Mouse (Mus musculus): Measurements from ENCODE around the gene Pcolce2. TPM values are rescaled to one million over a fixed set of nuclear protein-coding genes. Genes with fewer than 3 reads are reported as not detected.

Pcolce2 gene
- total RNA-seq, 2 experiments from 2014 or later: 8.2 to 13.7 TPM

DNA sequence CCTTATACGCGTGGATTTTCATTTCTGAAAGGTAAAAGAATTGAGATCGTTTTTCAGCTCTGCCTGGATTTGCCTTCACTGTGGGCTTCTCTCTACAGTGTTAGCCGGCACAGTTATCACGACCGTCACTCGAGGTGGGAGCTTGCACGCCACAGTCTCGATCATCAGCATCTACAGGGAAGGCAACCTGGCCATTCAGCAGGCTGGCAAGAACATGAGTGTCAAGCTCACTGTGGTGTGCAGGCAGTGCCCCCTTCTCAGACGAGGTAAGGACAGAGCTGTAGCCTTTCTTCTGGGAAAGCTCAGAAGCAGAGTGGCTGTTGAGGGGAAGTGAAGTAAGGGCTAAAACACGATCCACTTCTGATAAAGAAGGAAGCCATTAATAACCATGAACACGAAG is 57.1 kb downstream of the Pcolce2 start:
- TF ChIP-seq CTCF (IDR thresholded peaks at IDR 0.05): no peak
- H3K4me3 ChIP-seq: peak overlapping the region; percentile 66
- intact Hi-C loops (cut with DNase I): no loop called here
- no peak overlapping the region for H3K27ac ChIP-seq
- DNase-seq: no peak

DNA sequence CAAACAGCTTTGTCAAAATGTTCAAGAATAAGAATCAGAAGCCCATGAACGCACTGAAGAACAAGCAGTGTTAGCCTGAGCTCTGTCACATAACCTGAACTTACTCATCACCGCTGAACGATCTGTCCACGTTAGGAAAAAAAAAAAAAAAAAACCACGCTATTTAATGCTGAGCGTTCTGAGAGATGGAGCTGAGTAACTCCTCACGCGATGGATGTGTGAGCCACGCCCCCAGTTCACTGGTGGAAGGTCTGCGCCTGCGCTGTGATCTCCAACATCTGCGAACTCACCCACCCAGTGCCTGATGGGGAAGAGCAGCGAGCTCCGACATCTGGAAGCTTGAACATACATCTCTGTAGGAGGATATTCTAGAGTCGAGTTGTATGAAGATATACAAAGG is 57.6 kb downstream of the Pcolce2 start:
- H3K4me3 ChIP-seq: no peak overlapping the region
- no peak for TF ChIP-seq CTCF (IDR thresholded peaks at IDR 0.05)
- intact Hi-C loops (cut with DNase I): loop anchor here (5.0 kb wide), 1 partner anchor 88 kb away; no protein-coding TSS in a partner anchor
- no peak overlapping the region for H3K27ac ChIP-seq
- no peak for DNase-seq

DNA sequence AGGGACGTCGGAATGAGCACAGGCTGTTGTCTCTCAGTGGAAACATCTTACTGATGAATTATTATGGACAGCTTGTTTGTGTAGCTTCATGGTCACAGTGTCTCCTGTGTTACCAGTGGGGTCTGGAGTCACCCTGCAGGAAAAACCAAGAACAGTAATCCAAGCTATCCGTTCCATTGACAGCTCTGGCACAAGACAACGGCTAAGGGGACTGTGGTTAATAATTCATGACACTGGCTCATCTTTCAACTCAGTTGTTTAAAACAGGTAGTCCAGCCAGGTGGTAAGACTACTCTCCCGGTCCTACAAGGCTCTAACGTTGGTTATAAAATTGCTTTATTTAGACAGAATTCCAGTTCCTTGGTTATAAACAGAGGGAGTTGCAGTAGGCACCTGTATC is 59.2 kb downstream of the Pcolce2 start:
- intact Hi-C loops (cut with DNase I): loop anchor here (2.0 to 5.0 kb wide), 2 partner anchors 89 to 156 kb away; no protein-coding TSS in a partner anchor
- H3K4me3 ChIP-seq: no peak overlapping the region
- H3K27ac ChIP-seq: no peak overlapping the region
- no peak for TF ChIP-seq CTCF (IDR thresholded peaks at IDR 0.05)
- no peak for DNase-seq

DNA sequence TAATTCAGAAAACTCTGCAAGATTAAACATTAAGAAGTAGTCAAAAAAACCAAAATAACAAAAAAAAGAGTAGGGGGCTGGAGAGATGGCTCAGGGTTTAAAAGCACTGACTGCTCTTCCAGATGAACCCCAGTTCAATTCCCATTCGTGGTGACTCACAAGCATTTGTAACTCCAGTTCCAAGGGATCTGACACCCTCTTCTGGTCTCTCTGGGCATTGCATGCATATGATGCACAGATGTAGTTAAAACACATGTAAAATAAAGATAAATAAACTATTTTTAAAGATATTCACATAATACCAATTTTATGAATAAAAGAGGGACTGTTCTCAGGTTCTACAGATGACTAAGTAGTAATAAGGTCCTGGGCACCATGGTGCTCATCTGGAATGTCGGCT is 60.4 kb downstream of the Pcolce2 start:
- peak; percentile 28 for DNase-seq
- peak; percentile 73 for TF ChIP-seq CTCF (IDR thresholded peaks at IDR 0.05)
- H3K4me3 ChIP-seq: no peak overlapping the region
- intact Hi-C loops (cut with DNase I): loop anchor here (2.0 to 5.0 kb wide), 2 partner anchors 91 to 157 kb away; no protein-coding TSS in a partner anchor
- H3K27ac ChIP-seq: no peak overlapping the region

DNA sequence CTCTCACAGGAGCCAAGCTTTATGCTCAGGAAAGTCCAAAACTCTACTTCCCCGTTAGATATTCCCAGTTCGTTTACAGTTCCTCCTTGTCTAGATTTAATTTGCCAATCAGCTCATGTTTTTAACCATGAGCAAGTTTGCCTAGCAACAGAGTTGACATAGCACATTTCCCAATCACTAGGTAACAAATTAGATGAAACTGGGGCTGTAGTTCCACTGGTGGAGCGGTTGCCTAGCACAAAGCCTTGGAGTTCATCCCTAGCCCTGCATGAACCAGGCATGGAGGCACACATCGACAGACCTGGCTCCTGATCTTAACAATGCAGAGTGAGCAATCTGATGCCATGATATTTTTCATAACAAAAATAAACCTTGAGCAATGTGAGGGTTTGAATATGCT is 61.9 kb downstream of the Pcolce2 start:
- DNase-seq: no peak
- Histone ChIP-seq H3K4me3 (no peak overlapping the region), H3K27ac (no peak overlapping the region)
- no peak for TF ChIP-seq CTCF (IDR thresholded peaks at IDR 0.05)
- intact Hi-C loops (cut with DNase I): loop anchor here (5.0 kb wide), 1 partner anchor 92 kb away; no protein-coding TSS in a partner anchor

DNA sequence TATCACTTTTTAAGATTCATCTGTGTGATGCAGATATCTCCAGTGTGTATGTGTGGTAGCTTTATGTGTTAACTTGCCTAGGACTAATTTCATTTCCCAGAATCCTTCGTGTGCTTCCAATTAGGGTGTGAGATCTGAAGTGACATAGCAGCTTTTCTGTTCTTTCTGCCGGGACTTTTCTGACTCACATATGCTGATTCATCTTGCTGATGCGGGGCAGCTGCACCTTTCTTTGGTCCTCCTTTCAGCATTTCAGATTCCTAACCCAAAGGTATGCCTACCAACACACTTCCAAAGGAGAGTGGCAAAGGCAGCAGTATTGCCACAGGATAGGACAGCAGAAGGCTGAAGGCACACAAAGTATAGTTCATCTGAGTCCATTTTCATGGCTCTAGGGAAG is 66.7 kb downstream of the Pcolce2 start:
- intact Hi-C loops (cut with DNase I): no loop called here
- no peak for DNase-seq
- TF ChIP-seq CTCF (IDR thresholded peaks at IDR 0.05): no peak
- Histone ChIP-seq H3K27ac (no peak overlapping the region), H3K4me3 (no peak overlapping the region)

DNA sequence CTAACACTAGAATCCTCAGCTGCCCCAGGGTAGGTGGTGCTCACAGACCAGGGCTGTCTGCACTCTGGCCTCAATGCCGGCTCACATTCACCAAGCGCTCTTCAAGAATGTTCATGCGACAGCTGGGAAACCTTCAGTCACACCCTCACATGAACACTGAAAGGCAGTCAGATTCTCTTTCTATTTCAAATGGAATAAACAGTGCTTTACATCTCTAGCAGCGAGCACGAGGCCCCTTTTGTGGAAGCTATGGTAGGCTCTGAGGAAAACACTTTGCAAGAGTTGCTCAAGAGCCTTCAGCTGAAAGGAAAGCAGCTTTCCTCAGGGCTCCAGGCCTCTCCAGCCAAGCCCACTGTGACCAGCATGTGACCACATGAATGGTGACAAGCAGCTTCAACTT is 68.0 kb downstream of the Pcolce2 start:
- intact Hi-C loops (cut with DNase I): no loop called here
- no peak overlapping the region for H3K27ac ChIP-seq
- no peak for TF ChIP-seq CTCF (IDR thresholded peaks at IDR 0.05)

DNA sequence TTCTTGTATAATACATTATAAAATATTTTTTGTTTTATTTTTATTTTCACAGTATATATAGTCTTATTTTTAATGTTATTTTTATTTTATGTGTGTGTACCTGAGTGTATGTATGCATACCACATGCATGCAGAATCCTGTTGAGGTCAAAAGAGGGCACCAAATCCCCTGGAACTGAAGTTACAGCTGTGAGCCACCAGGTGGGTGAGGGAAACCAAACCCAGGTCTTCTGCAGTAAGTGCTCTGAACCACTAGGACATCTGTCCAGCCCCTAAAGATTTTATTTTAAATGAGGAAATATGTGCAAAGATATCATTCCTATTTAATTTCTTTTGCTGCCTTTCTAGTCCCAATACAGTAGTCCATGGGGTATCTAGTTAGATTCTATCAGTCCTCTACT is 71.5 kb downstream of the Pcolce2 start:
- H3K4me3 ChIP-seq: no peak overlapping the region
- intact Hi-C loops (cut with DNase I): no loop called here
- H3K27ac ChIP-seq: no peak overlapping the region
- TF ChIP-seq CTCF (IDR thresholded peaks at IDR 0.05): no peak; the same call in 1 of the 2 replicates
- no peak for DNase-seq

More for the DNA sequence above, 68.0 kb downstream of the Pcolce2 start:
- H3K4me3 ChIP-seq: no peak overlapping the region
- no peak for DNase-seq

DNA sequence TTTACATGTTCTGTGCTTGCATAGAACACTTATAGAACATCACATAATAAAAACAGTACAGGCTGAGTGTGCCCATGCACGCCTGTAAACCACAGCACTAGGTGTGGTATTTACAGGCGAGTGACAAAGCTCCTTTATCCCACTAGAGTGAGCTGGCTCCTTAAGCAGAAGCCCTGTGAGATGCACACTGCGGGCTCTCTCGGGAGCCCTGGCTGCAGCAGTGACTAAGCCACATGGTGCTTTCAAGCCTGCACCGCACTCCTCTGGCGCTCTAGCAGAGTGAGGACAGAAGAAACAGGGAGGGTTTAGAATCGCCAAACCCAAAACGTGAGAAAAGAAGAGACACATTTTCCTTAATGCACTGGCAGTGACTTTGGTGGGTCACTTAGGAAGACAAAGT is 75.2 kb downstream of the Pcolce2 start:
- no peak for TF ChIP-seq CTCF (IDR thresholded peaks at IDR 0.05)
- DNase-seq: no peak
- no peak overlapping the region for H3K27ac ChIP-seq
- no peak overlapping the region for H3K4me3 ChIP-seq
- intact Hi-C loops (cut with DNase I): no loop called here

DNA sequence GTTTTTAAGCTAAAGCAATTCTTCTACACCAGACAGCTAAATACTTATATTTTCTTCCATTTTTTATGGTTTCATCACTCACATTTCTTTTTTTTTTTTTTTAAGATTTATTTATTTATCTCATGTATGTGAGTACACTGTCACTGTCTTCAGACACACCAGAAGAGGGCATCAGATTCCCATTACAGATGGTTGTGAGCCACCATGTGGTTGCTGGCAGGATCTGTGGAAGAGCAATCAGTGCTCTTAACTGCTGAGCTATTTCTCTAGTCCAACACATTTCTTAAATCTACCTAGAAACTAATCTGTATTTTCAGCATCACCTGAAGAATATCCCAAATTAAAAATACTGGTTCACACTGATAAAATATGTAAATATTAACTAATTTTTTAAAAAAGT is 98.8 kb downstream of the Pcolce2 start:
- H3K4me3 ChIP-seq: no peak overlapping the region
- peak; percentile 7; the same call in 1 of the 2 replicates for TF ChIP-seq CTCF (IDR thresholded peaks at IDR 0.05)
- H3K27ac ChIP-seq: no peak overlapping the region
- intact Hi-C loops (cut with DNase I): no loop called here
- DNase-seq: no peak

DNA sequence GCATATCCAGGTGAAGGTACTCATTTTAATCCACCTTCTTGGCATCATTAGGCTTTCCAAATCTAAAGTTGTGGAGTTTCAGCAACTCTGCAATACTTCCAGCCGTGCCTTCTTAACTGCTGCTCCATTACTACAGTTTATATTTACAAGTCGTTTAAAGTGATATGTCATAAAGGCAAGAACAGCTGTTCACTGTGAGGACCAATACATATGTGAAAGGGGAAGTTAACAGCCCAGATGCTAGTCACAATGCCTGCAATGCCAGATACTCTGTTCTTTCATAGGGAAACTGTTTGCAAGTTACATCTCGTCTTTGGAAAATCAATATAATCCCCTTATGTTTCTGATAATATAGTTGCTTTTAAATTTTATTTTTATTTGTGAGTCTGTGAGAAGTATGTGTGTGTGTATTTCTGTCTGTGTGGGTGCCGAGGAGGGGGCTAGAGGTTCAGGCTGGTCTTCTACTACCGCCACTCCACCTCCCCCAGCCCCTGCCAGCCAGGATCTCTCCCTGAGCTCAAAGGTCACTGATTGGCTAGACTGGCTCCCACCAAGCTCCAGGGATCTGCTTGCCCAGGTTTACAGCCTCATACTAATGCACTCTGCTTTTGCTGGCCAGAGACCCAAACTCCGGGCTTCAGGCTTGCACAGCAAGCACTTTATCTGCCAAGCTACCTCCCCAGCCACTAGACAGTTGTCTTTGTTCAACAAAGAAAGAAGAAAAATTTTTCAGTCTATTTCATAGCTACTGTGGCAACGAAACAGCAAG is 107.6 kb downstream of the Pcolce2 start:
- Histone ChIP-seq H3K4me3 (no peak overlapping the region), H3K27ac (no peak overlapping the region)
- intact Hi-C loops (cut with DNase I): no loop called here
- no peak for DNase-seq
- no peak for TF ChIP-seq CTCF (IDR thresholded peaks at IDR 0.05)

DNA sequence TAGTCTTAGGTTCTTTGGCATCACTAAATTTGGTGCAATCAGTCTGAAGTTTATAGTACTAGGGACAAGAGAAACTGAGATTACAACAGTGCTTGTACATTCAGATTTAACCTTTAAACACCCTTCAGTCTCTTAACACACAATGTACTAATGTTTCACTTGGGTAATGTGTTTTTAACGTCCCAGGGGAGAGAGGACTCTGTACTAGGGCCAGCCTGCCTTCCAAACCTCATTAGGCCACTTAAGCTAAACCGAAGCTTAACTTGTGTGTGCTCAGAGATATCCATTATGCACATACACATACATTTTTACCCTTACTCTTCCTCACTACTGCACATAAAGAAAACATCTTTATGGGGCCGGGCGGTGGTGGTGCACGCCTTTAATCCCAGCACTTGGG is 109.9 kb downstream of the Pcolce2 start:
- no peak for TF ChIP-seq CTCF (IDR thresholded peaks at IDR 0.05)
- intact Hi-C loops (cut with DNase I): no loop called here
- H3K4me3 ChIP-seq: no peak overlapping the region
- no peak for DNase-seq
- H3K27ac ChIP-seq: no peak overlapping the region

Other genes with a start within 250 kb of the Pcolce2 start
- gene Chst2, start 230.9 kb upstream of the Pcolce2 start, total RNA-seq (2021): under 1 TPM; 0.43 to 0.53 TPM
- gene U2surp, start 125.6 kb upstream of the Pcolce2 start, total RNA-seq (2021): 10 to 100 TPM; 25.0 to 32.5 TPM
- 1 to 10 TPM; 1.9 to 5.0 TPM for gene Paqr9, start 77.9 kb upstream of the Pcolce2 start, total RNA-seq (2021)
- gene Trpc1, start 112.8 kb downstream of the Pcolce2 start, total RNA-seq (2021): 1 to 10 TPM in 1 of 2 experiments, under 1 TPM in 1; 0.71 to 1.2 TPM
- under 1 TPM in 1 of 2 experiments, not detected in 1; 0.06 TPM for gene Pls1, start 207.7 kb downstream of the Pcolce2 start, total RNA-seq (2021)
- 1 to 10 TPM; 4.2 to 5.2 TPM for gene Atr, start 220.0 kb downstream of the Pcolce2 start, total RNA-seq (2021)

Measured in gastrocnemius, adult 2 months (tissue).